Mouse (Mus musculus) lung, postnatal 0 days (tissue): Measurements from ENCODE around the gene E130309D02Rik.

ENCODE experiments used
- CTCF ChIP-seq: IDR thresholded peaks from 2 replicates; pipeline ENCODE4 v1.5.1; 2016; ENCODE audit warnings: antibody characterized with exemption, mild to moderate bottlenecking
- EP300 ChIP-seq: IDR thresholded peaks from 2 replicates; pipeline ENCODE4 v1.6.1; 2016; ENCODE audit warnings: antibody characterized with exemption, mild to moderate bottlenecking, control low read depth

DNA sequence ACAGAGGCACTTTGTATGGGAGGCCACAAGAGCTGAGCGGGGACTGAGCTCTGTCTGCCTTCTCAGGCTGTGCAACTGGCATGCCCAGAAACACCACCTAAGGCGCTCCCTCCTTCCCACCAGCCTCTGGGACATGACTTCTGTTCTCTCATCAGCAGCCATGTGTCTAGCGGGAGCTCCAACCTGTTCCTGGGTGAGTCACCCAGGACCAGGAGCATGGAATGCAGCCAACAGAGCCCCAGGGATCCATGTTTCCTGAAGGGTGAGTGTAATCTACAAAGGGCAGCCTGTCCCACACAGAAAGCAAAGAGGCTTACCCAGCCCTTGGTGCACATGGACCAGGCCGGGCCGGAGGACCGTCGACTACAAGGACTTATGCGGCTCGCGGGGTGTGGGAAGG, 50.5 kb downstream of the E130309D02Rik start:
- TF ChIP-seq CTCF = no peak
- no peak for TF ChIP-seq EP300
